Mouse (Mus musculus) limb, embryonic 12.5 days (tissue): ENCODE data around the gene Dnajb14. TPM values are rescaled to one million over a fixed set of nuclear protein-coding genes. Genes with fewer than 3 reads are reported as not detected.

Experiments
- ATAC-seq: fragments of 200-750 bp; cut with Nextera tagmentation; 2 replicates; pipeline ENCODE4 v1.8.0; 2017; ENCODE audit warnings: low read depth, moderate TSS enrichment; ENCODE audit not compliant: insufficient number of reproducible peaks, insufficient read depth, low FRiP score, low TSS enrichment
- H3K27ac ChIP-seq: fragments of 300-500 bp; sonication (generic); 2 replicates; pipeline ENCODE4 v1.5.1; 2016; ENCODE audit warnings: mild to moderate bottlenecking, moderate library complexity
- H3K27me3 ChIP-seq: fragments of 300-500 bp; sonication (generic); 2 replicates; pipeline ENCODE4 v1.6.1; 2016; ENCODE audit warnings: mild to moderate bottlenecking, moderate library complexity
- H3K36me3 ChIP-seq: fragments of 300-500 bp; sonication (generic); 2 replicates; pipeline ENCODE4 v1.6.1; 2016; ENCODE audit warnings: mild to moderate bottlenecking, moderate library complexity
- H3K4me1 ChIP-seq: fragments of 300-500 bp; sonication (generic); replicated peaks from 2 replicates; pipeline ENCODE4 v1.6.1; 2016
- H3K4me2 ChIP-seq: fragments of 300-500 bp; sonication (generic); 2 replicates; pipeline ENCODE4 v1.6.1; 2016; ENCODE audit warnings: mild to moderate bottlenecking, moderate library complexity
- H3K4me3 ChIP-seq: fragments of 300-500 bp; sonication (generic); replicated peaks from 2 replicates; pipeline ENCODE4 v1.5.1; 2016; ENCODE audit warnings: mild to moderate bottlenecking
- H3K9ac ChIP-seq: fragments of 300-500 bp; sonication (generic); replicated peaks from 2 replicates; pipeline ENCODE4 v1.6.1; 2016; ENCODE audit warnings: mild to moderate bottlenecking, moderate library complexity
- H3K9me3 ChIP-seq: fragments of 300-500 bp; sonication (generic); 2 replicates; pipeline ENCODE4 v1.6.1; 2016; ENCODE audit warnings: mild to moderate bottlenecking, moderate library complexity
- WGBS: fragments of 180-500 bp; shearing (Covaris S2); methylation state at CpG from one replicate; pipeline ENCODE4 v1.1.7; 2016; 5-methylcytosine and 5-hydroxymethylcytosine counted together
- polyA plus RNA-seq: library from polyadenylated mRNA; unstranded; fragments of >200 nt; fragmentation: Nextera tagmentation; extraction: Ambion mirVana; gene quantifications from 2 replicates; pipeline ENCODE4 v1.2.1, GENCODE M21; 2016

Dnajb14 gene
- polyA plus RNA-seq, 1 experiment from 2014 or later, result 11.0 TPM

DNA sequence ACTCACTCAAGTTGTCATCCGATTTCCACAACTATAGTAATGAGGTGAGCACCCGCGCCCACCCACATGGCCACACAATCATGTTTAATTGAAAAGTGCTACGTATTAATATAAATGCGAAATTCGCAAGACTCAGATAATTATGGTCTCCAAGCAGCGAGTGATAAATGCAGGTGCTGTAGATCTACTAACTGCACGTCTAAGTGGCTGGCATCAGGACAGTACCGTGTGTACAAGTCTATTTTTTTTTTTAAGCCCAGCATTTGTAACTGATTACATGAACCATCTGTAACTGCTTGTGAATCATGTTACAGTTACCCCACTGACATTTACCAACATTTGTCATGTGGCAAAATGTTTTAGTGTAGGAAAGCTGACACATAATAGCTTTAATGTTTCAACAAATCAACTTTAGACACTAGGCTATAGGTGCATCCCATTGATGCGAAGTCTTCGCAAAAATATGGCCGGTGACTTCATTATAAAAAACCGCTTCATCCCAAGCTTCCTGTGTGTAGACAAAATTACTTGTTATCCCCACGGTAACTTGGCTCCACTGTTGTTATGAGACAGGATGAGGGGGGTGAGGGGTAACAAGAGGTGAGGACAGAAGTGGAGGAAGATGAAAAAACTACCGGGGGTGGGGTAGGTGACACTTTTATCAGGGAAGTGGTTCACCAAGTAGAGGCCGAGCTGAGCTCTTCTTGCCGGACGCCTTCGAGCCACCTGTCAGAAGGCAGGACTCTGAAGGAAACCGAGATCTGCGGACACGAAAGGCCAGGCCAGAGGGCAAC is 3.9 kb upstream of the Dnajb14 start:
- peak overlapping the region; percentile 74 for H3K9ac ChIP-seq
- H3K4me3 ChIP-seq, result peak overlapping the region; percentile 86
- peak overlapping the region; percentile 60 for H3K4me2 ChIP-seq
- peak overlapping the region; percentile 99 for H3K27ac ChIP-seq
- no peaks in the 10 kb centered on the region for H3K9me3 ChIP-seq
- WGBS, result 35% methylated on average over 22 of the region's 22 CpGs
- no peaks in the 10 kb centered on the region for H3K27me3 ChIP-seq
- ATAC-seq, result no peak; the same call in 1 of the 2 replicates
- H3K36me3 ChIP-seq, result peaks cover 9% of the 10 kb centered on the region; the same call in 1 of the 2 replicates
- peaks cover 11% of the 10 kb centered on the region for H3K4me1 ChIP-seq

DNA sequence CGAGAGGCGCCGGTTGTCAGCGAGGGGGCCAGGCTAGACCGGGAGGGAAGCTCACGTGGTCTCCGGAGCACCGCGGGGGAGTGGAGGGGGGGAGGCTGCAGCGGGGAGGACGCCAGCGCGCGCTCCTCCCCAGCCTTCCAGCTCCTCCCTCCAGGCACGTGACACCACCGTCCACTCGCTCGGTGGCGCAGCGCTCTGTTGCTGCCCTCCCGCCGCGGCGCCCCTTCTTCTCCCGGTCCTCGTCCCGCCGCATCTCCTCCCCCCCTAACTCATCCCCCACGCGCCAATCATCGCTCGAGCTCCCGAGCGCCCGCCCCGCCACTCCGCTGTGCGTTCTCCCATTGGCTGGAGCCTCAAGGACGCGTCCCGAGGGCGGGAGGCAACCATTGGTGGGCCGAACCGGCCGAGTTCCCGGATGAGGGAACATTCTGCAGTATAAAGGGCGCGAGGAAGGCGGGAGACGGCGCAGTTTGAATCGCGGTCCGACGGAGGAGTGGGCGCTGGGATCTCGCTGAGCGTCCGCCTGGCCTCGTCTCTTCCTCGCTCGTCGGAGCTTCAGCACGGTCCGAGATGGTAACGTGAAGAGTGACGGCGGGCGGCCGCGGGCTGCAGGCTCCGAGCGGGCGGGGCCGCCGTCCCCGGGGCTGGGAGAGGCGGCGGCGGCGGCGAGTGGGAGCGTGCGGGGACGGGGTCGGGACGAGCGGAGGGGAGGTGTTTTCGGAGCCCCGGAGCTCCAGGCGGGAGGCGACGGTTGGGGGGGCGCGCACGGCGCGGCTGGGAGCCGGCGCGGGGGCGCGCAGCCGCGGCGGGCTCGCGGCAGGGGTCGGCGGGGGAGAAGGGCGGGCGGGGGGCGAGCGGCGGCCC is 3.1 kb upstream of the Dnajb14 start, which contains the start of gene H2afz:
TSS of gene H2afz (plus strand) at position 364 of the 864 bp plus-strand sequence.
- H3K27me3 ChIP-seq, result no peaks in the 10 kb centered on the region
- H3K9me3 ChIP-seq, result no peaks in the 10 kb centered on the region
- H3K4me3 ChIP-seq, result peak within 1 kb of the TSS; percentile 86
- H3K4me2 ChIP-seq, result peak within 1 kb of the TSS; percentile 60
- peak within 1 kb of the TSS; percentile 99 for H3K27ac ChIP-seq
- peaks cover 14% of the 10 kb centered on the region for H3K4me1 ChIP-seq
- WGBS, result under 1% methylated on average over 92 of the region's 115 CpGs
- peak within 1 kb of the TSS; percentile 97 for H3K9ac ChIP-seq
- peak; percentile 91 for ATAC-seq
- peaks cover 9% of the 10 kb centered on the region; the same call in 1 of the 2 replicates for H3K36me3 ChIP-seq

DNA sequence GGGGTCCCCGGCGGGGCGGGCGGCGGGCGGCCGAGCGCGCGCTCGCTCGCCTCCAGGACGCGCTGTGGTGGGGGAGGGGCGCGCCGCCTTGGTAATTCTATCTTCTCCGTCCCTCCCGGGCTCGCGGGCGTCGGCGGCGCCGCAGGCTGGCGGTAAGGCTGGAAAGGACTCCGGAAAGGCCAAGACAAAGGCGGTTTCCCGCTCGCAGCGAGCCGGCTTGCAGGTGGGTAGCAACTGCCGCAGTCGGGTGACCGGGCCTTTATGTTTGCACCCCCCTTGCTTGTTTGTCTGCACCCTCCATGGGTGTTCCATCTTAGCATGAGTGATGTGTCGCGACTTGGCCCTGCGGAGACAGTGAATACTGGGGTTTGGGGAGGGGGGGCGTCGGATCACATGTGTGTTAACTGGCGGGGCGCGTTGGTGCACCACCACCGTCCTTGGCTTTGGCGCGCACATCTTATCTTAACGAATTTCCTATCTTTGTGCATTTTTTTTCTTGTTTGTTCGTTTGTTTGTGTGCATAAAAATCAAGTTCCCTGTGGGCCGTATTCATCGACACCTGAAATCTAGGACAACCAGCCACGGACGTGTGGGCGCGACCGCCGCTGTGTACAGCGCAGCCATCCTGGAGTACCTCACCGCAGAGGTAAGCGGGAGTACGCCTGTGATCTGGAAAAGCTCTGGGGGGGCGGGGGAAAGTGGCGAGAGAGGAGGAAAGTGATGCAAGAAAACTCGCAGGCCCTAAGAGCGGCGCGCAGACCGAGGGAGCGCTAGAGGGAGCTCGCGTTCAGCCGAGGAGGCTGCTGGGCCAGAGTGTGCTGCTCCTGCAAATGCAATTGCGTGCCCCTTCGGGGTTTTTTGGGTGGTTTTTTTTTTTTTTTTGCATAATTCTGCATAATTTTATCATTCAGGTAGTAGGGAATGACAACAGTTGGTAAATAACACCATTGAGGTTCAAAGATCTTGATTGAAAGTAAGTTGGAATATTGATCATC is 2.2 kb upstream of the Dnajb14 start:
- WGBS, result under 1% methylated on average over 72 of the region's 74 CpGs
- Histone ChIP-seq H3K4me1 (peaks cover 14% of the 10 kb centered on the region), H3K27me3 (no peaks in the 10 kb centered on the region)

DNA sequence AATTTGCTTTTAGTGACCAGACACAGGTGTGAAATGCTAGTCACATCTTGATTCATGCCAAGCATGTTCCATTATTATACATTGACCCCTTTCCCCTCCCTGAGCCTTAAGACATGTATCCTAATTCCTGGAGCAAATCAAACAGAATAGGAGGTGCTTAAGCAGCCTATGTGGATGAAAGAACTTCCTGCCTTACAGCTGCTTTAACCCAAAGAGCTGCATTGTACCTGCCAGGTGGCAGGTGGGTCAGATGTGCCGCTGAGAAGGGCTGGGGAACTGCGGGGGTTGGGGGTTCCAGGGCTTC is 390 bp upstream of the Dnajb14 start:
- ATAC-seq, result no peak
- Histone ChIP-seq H3K9ac (peak overlapping the region; percentile 98), H3K9me3 (no peaks in the 10 kb centered on the region), H3K4me3 (peak overlapping the region; percentile 86), H3K27ac (peak overlapping the region; percentile 99), H3K4me2 (peak overlapping the region; percentile 79), H3K4me1 (peaks cover 14% of the 10 kb centered on the region), H3K27me3 (no peaks in the 10 kb centered on the region), H3K36me3 (peaks cover 9% of the 10 kb centered on the region; the same call in 1 of the 2 replicates)
- WGBS, result 0% methylated on average over 2 of the region's 2 CpGs

More for the DNA sequence above, 2.2 kb upstream of the Dnajb14 start:
- H3K27ac ChIP-seq, result peak overlapping the region; percentile 99
- H3K9me3 ChIP-seq, result no peaks in the 10 kb centered on the region
- H3K36me3 ChIP-seq, result peaks cover 9% of the 10 kb centered on the region; the same call in 1 of the 2 replicates
- peak; percentile 37 for ATAC-seq
- peak overlapping the region; percentile 60 for H3K4me2 ChIP-seq
- H3K9ac ChIP-seq, result peak overlapping the region; percentile 97
- H3K4me3 ChIP-seq, result peak overlapping the region; percentile 86

DNA sequence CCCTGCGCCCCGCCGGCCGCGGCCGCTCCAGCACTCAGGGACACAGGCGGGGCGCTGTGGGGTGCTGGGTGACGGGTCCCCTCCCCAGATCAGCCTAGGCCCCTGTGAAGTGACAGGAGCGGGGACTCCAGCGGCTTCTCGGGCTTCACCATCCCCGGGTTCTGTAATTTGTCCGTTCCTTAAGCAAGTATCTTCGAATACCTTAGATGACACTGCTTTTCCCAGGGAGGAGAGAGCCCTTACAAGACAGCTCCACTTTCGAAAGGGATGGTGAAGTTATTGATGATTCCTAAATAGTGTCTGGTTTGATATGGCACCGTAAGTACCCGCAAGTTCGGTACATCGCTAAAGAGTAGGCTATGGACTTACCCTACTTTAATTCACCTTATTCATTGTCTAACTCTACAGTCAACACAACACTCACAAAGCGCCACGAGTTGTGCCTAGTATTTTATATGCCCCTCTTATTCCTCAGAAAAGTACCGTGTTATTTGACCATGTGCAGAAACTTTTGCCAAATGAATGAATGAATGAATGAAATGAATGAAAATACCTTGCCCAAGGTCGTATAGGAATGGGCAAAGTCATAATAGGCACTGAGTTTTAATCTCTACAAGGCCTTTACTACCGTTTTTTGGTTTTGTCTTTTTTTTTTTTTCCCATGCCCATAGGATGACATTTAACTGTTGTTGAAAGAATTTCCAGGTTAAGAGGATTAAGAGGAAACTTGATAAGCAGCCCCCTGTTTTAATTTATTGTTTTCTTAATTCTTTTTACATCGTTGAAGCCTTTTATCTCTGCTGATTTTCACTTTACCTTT is 829 bp downstream of the Dnajb14 start:
- H3K36me3 ChIP-seq, result peaks cover 9% of the 10 kb centered on the region; the same call in 1 of the 2 replicates
- H3K9ac ChIP-seq, result peak overlapping the region; percentile 98
- 5% methylated on average over 26 of the region's 26 CpGs for WGBS
- no peaks in the 10 kb centered on the region for H3K27me3 ChIP-seq
- peaks cover 14% of the 10 kb centered on the region for H3K4me1 ChIP-seq
- no peaks in the 10 kb centered on the region for H3K9me3 ChIP-seq
- no peak for ATAC-seq
- H3K4me2 ChIP-seq, result peak overlapping the region; percentile 79
- peak overlapping the region; percentile 99 for H3K27ac ChIP-seq
- peak overlapping the region; percentile 86 for H3K4me3 ChIP-seq

DNA sequence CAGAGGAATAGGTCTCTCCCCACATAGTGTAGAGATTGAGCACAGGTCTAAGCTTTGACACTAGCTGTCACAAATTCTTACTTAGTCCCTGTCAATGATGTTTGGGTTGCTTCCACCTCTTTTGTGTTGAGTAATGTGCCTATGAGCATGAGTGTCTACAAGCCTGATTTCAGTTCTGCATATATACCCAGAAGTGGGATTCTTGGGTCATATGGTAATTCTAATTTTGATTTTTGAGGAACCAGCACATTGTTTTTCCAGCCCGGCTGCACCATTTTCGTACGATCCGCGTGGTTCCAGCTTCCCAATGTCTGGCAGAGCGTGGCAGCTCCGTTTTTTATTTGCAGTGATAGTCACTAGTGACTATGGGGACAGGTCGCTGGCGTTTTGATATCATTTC is 1.9 kb downstream of the Dnajb14 start:
- no peak overlapping the region for H3K27ac ChIP-seq
- H3K36me3 ChIP-seq, result peaks cover 13% of the 10 kb centered on the region; the same call in 1 of the 2 replicates
- 94% methylated on average over 9 of the region's 9 CpGs for WGBS
- H3K4me1 ChIP-seq, result peaks cover 14% of the 10 kb centered on the region
- H3K4me2 ChIP-seq, result no peak overlapping the region; the same call in 1 of the 2 replicates
- H3K9me3 ChIP-seq, result no peaks in the 10 kb centered on the region
- no peaks in the 10 kb centered on the region for H3K27me3 ChIP-seq
- no peak overlapping the region for H3K9ac ChIP-seq
- no peak for ATAC-seq
- no peak overlapping the region for H3K4me3 ChIP-seq

DNA sequence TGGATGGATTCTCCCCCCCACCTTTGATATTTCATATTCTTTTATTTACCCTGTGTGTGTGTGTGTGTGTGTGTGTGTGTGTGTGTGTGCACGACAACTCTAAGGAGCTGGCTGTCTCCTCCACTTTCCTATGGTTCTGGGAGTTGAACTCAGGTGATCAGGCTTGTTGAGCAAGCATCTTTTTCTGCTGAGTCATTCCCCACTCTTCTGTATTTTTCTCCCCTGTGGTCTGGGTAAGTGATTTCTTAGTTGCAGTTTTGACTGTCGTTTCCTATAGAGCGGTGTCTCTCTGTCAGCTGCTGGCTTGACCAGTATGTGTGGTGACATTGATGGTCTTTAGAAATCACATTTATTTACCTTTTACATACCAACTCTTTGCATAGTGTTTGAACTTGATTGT is 11.8 kb downstream of the Dnajb14 start:
- H3K4me1 ChIP-seq, result no peaks in the 10 kb centered on the region
- H3K27me3 ChIP-seq, result no peaks in the 10 kb centered on the region
- H3K4me3 ChIP-seq, result no peak overlapping the region
- no peak for ATAC-seq
- H3K27ac ChIP-seq, result no peak overlapping the region
- peaks cover 7% of the 10 kb centered on the region; the same call in 1 of the 2 replicates for H3K36me3 ChIP-seq
- no peaks in the 10 kb centered on the region for H3K9me3 ChIP-seq
- H3K4me2 ChIP-seq, result no peak overlapping the region
- H3K9ac ChIP-seq, result no peak overlapping the region
- WGBS, result 81% methylated on average over 3 of the region's 3 CpGs

DNA sequence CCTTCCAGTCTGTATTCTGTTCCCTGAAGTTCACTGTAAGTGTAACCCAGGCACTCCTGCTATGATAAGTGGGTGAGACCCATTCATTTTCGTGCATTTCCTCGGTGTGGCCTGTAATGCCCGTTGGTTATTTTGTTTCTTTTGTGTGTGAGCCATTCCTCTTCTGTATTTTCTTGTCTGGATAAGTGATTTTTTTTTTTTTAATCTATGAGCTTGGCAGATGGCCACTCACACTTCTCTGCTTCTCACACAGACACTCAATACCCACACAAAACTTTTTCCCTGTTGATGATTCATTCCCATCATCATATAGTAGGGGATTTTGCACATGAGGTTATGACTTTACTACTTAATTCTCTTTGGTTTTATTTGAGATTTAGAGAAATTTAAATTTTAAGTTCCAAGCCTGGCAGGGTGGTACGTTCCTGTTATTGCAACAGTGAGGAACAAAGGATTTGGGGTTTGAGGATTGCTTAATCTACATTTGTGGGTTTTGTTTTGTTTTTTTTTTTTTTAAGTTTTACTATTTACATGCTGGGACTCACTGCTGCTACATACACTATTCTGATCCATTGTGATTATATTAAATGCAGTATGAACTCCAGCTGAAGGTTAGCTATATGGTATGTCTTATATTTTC is 12.8 kb downstream of the Dnajb14 start:
- no peaks in the 10 kb centered on the region for H3K27me3 ChIP-seq
- no peak overlapping the region for H3K4me2 ChIP-seq
- H3K27ac ChIP-seq, result no peak overlapping the region
- H3K36me3 ChIP-seq, result peaks cover 10% of the 10 kb centered on the region; the same call in 1 of the 2 replicates
- no peak overlapping the region for H3K9ac ChIP-seq
- no peak overlapping the region for H3K4me3 ChIP-seq
- no peak for ATAC-seq
- no peaks in the 10 kb centered on the region for H3K9me3 ChIP-seq
- 91% methylated on average over 4 of the region's 4 CpGs for WGBS
- H3K4me1 ChIP-seq, result no peaks in the 10 kb centered on the region

DNA sequence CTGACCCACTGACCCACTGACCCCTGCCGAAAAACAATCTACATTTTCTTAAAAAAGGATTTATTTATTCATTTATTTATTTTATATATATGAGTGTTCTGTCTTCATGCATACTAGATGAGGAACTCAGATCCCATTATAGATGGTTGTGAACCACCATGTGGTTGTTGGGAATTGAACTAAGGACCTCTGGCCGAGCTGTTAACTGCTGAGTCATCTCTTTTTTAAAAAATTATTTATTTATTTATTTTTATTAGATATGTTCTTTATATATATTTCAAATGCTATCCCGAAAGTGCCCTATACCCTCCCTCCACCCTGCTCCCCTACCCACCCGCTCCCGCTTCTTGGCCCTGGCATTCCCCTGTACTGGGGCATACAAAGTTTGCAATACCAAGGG is 13.6 kb downstream of the Dnajb14 start:
- H3K4me1 ChIP-seq, result no peaks in the 10 kb centered on the region
- WGBS, result 95% methylated on average over 5 of the region's 5 CpGs
- ATAC-seq, result no peak
- H3K4me2 ChIP-seq, result no peak overlapping the region
- peaks cover 10% of the 10 kb centered on the region; the same call in 1 of the 2 replicates for H3K36me3 ChIP-seq
- H3K9ac ChIP-seq, result no peak overlapping the region
- no peaks in the 10 kb centered on the region for H3K9me3 ChIP-seq
- H3K27ac ChIP-seq, result no peak overlapping the region
- no peak overlapping the region for H3K4me3 ChIP-seq
- no peaks in the 10 kb centered on the region for H3K27me3 ChIP-seq
